Mouse (Mus musculus): ENCODE measurements at regions not wholly inside any gene's neighbourhood (a gene's known extent, or its start where the extent isn't known, plus 50 kb on each side); places are given as distances from the start of the nearest gene placed in this dataset.

DNA sequence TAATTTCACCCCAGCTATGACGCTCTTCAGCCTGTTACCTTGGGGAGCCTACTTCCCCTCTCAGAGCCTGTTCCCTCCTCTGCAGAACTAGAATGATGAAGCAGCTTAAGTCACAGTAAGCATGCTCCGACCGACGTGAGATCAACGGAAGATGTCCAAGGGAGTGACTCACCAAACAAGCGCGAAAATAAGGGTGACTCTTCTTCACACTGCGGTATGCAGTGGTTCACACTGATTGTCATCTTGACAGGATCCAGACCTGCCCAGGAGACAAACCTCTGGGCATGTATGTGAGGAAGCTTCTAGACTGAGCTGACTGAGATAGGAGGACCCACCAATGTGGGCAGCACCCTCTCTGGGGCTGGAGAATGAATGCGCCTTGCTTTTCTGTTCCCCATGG is 116.3 kb upstream of the Tpm1 start:
- in situ Hi-C loops (cut with MboI, MseI): no loop called here

DNA sequence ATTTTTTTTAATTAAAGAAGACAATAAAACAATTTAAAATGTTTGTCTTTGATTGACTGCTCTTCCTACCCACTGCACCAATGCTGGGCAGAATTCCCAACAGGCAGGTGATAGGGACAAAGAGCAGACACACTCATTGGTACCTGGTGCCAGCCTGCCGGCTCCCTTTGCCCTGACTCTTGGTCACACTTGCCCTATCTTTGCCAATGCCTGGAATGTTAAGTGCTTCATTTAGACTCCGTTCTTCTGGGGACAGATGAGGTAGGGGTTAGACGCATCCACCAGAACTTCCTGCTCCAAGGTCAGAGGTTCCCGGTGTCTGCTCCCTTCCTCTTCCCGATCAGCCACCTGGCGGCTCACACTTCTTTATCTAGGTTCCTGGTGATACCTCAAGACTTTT is 114.5 kb upstream of the Tpm1 start:
- in situ Hi-C loops (cut with MboI, MseI): no loop called here

DNA sequence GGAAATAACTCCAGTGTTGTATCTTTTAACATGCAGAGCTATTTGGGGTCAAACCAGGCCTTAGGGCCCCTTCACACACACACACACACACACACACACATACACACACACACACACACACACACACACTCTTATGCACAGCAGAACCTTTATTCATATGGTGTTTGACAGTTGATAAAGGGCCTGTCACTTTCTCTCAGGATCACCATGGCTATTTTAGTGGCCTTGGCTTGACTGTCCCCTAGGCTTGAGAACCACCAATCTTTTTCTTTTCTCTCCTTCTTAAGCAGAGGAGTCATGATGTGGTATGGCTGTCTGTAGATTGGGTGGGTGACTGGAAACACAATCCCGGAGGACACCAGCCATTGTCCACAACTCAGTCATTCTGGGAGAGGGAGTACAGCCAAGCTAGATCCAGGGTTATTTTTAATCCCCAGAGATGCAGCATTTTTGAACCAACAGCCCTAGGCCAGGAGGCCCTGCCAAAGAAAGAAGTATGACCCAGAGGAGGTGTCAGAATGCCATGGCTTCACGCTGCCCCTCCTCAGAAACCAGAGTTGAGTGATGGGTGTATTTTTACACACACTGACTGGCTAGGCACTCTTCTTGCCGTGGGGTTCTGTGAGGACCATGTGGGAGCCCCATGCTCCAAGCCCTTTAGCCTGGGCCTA is 111.7 kb upstream of the Tpm1 start:
- in situ Hi-C loops (cut with MboI, MseI): no loop called here

DNA sequence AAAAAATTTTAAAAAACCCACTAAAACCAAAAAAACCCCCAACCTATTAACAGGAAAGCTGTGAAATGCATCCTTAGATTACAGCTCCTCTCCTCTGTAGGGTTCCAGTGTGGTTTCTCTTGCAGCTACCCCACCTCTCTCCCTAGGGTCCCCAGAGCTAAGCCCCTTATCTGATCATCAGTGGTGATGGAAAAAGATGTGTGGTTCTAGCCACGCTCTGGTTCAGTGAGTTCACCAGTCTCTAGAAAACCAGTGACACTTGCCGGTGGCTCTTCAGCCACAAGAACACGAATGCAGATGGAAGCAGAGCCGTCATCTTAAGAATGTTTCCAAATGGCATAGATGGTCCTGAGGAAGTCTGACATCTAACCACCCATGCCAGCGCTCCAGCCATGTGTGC is 111.1 kb upstream of the Tpm1 start:
- in situ Hi-C loops (cut with MboI, MseI): no loop called here

DNA sequence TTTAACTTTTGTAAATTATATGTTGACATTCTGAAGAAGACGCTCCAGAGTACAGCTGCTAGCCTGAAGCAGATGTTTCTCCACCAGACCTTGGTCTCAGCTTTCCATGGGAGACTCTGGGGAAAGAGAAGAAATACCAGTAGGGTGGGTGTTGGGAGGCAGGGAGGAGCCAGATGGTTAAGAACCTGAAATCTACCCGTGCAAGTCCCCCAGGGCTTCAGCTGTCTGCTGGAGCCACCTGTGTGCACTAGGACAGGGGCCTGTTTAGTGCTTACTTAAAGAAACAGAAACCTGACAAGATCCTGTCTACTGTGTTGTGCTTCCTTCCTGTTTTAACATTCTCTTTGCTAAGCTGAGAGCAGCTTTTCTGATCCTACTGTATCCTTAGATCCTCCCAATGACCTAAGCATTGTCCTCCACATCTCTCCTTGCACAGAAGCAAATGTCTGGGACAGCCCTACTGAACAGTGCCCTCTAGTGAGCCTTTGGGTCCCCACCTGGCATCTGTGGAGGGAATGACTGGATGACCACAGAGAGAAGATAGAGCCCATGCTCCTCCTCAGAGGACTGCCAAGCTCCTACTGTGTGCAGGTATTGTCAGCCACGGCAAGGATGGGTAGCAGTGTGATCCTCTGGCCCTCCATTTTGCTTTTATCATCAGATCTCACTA is 107.5 kb upstream of the Tpm1 start:
- in situ Hi-C loops (cut with MboI, MseI): no loop called here

DNA sequence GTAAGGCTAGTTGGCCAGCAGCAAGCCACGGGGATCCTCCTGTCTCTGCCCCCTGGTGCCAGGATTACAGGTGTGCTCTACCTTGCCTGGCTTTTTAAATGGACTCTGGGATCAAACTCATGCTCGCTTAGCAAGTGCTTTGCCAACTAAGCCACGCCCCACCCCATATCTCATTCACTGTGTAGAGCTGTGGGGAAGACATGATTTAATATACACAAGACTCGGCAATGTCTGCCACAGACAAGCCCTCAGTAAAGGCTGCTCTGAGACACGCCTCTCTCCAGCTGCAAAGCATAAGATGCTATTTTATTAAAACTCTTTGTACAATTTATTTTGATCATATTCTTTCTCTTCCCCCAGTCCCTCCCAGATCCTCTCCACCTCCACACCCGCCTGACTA is 104.9 kb upstream of the Tpm1 start:
- in situ Hi-C loops (cut with MboI, MseI): no loop called here

DNA sequence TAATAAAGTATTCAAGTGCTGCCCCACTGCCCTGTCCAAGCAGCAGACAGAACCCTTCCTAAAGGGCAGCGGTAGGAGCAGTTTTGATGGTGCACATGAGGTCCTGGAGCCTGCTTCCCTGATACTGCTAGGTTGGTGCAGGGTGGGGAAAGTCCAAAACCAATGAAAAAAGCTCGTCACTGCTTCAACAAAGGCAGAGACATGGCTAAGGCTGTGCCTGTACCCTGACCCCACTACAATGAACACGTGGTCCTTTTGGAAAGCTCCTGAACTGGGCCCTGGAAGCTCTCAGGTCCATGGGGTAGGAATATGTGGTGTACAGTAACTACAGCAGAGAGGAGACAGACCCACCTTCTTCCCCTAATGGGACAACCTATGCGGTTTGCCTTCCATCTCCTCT is 104.1 kb upstream of the Tpm1 start:
- in situ Hi-C loops (cut with MboI, MseI): no loop called here

DNA sequence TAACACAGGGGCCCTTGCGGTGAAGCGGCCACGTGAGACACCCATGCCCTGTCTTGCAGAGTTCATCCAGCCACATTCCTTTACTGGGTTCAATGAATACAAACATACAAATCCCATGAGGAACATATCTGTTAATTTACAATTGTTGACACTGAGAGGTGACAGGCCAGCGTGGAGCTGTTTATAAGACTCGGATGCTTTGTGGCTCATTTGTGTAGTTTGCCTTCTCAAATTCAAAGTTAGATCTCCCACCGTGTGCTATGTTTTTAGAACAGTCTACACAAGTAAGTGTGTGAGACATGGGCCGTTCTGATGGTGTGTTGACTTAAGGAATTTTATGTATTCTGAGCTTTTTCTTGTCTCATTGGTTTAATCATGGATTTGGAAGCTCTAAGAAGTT is 98.5 kb upstream of the Tpm1 start:
- in situ Hi-C loops (cut with MboI, MseI): no loop called here

DNA sequence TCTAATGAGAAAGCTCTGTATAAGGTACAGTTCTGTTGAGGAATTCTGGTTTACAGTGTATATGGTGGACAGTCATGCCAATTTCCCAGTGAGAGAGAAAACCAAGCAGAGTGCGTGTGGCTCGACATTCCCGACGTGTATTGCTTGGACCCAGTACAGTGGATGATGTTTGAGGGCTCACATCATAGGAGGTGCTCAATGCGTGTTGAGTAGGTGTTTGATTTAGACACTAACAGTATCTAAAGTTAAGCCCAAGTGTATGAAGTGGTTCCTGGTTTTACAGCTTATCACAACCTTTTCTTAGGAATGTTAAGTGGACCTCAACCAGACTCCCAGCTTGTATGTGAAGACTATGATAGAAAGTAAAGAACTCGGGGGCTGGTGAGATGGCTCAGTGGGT is 96.2 kb upstream of the Tpm1 start:
- in situ Hi-C loops (cut with MboI, MseI): no loop called here

DNA sequence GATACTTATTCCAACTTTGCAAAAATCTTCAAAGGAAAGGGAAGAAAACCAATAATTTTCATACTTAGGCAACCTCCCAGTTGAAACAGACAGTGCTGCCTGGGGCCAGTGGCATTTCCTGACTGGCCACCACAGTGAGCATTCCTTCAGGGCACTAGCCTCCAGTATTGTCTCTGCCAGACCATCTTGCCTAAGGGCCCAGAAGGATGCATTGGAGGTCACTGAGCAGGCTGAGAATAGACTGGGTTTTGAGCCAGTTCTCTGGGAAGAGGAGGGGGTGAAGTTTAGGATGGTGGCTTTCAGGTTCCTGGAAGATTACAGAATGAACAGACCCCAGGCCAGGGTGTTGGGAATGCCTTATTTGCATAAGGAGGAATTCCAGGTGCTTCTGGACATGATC is 95.3 kb upstream of the Tpm1 start:
- in situ Hi-C loops (cut with MboI, MseI): no loop called here

DNA sequence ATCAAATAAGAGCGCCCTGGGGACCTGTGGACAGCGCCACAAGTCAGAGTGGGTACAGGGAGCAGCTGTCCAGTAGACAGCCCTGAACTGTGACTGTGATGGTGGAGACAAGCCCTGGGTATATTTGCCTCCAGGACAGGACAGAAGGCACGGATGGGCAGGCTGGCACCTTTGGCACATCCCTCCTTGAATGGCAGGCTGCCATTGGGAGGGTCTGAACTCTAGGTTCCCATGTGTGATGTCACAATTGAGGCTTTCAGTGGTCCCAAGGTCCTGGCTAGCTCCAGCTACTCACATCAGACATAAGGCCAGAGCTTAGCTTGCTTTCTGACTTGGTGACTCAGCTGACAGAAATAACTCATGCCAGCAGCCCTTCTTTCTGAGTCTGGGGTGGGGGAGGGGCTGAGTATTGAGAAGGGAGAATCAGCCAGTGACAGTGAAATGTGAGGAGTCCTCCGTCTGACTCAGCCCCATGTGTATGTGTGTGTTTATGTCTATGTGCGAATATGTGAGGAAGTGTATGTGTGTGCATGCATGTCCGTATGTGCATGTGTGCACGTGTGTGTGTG is 91.2 kb upstream of the Tpm1 start:
- in situ Hi-C loops (cut with MboI, MseI): no loop called here

DNA sequence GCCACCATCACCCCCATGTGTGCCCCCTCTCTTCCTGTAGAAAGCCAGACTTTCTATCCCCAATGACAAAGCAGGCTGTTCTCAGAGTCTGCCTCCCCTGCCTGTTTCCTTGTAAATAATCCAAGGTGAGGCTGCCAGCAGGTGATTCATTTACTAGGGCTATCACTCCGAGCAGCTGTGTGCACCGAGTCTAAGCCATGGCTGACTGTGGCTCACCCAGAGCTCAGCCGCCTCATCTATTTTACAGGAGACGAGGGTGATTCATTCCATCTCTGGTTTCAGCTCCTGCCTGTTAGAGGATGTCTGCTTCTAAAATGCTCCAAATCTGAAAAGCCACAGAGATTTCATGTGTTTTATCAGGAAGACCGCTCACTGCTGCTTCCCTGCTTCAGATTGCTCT is 88.5 kb upstream of the Tpm1 start:
- in situ Hi-C loops (cut with MboI, MseI): no loop called here

DNA sequence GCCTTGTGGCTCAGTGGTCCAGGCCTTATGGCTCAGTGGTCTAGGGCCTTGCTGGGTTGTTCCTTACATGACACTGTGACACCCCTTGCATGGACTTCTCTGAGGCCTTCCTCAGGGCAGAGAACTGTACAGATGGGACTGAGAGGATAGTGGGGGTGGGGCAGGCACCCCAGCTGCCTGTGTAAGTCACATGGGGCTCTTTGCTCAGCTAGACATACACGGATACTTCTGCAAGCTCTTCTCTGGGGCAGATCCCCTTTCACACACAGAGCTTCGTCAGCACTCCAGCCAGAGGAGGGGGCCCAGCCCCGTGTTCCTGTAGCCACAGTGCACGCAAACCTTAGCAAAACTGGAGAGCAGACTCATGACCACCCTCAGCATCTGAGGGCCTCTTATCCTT is 87.9 kb upstream of the Tpm1 start:
- in situ Hi-C loops (cut with MboI, MseI): no loop called here

DNA sequence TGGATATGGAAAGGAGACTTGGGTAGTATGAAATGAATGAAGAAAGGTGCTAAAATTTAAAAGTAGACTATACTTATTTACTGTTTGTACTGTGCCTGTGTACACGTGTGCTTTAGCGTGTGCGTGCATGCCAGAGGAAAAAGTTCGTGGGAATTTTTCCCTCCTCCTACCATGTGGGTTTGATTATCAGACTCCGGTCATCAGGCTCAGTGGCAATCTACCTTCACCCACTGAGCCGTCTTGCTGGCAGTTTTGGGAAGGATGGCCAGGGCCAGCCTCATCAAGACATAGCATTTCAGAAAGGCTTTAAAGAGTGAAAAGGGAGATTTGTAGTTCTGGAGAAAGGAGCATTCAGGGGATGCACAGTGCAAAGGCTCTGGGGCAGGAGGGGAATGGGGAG is 87.0 kb upstream of the Tpm1 start:
- in situ Hi-C loops (cut with MboI, MseI): no loop called here

DNA sequence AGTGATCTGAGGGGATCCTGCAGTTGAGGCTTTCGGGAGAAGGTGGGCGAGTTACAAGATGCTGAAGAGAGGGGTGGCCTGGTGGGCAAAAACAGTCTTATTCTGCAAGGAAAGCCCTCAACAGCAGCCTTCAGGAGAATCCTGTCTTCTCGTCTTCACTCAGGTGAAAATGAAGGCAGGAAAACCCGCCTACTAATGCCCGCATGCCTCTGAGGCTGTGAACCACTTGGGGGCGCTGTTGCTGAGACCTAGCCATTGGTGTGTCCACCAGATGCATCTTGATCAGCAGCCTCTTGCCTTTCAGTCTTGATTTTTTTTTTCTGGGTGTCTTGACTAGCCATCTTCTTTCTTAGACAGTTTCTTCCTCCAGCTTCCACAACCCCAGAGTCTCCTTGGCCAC is 85.2 kb upstream of the Tpm1 start:
- in situ Hi-C loops (cut with MboI, MseI): no loop called here

DNA sequence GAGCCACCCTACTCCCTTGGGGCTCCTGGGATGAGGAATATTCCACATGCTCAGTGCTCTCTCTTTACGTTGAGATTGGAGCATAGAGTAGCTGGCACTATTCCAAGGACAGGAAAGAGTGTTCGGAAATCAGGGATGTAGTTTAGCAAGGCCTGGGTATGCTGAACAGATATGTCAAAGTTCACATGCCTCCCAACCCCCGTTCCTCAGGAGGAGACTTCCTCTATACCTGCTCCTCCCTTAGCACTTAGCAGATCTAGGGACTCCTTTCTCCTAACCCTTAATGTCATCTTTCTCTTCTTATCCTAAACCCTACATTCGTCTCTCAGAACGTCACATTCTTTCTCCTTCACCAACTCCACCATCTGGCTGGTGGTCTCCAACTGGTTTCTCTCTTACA is 83.2 kb upstream of the Tpm1 start:
- in situ Hi-C loops (cut with MboI, MseI): no loop called here

DNA sequence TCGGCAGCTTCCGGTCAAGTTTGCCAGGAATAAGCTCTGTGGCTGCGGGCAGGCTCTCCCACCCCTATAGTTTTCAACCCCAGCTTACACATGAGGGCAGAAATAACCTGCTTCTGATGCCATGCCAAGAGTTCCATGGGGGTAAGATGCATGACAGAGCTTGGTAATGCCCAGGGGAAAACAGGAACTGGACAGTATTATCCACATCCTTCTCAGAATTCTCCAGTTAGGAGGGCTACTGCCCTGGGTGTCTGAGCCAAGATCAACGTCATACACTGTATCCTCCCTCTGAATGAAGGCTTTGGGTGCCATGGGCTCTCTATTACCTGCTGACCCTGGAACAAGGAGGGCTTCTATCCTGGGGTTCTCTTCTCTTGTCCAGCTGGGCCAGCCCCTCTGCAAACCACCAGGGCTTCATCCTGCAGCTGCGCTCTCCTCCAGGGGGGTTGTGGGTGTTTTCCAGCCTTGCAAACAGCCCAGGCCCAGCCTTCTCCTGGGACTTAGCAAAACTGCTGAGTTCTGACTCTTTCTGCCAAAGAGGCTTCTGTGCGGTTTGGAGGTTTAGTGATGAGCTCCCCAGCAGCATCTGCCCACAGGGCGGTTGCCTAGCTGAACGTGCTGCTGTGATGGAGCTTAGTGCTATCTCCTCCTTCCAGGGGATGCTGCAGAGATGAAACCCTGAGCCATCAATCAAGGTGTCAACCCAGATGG is 81.7 kb upstream of the Tpm1 start:
- in situ Hi-C loops (cut with MboI, MseI): no loop called here

DNA sequence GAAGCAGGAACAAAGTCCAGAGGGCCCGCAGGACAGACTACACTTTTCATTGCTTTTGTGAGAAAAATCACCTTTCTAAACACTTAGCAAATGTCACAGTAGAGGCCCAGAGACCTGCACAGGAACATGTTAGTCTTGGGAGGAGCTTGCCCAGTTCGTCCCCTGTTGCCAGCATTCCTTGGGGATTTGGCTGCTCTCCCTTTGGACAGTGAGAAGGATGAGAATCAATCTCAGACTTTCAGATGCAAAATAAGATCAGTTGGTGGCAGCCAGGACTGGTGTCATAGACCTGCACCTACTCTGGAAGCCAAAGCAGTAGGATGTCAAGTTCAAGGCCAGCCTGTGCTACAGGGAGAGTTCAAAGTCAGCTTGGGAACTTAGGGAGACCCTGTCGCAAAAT is 80.7 kb upstream of the Tpm1 start:
- in situ Hi-C loops (cut with MboI, MseI): no loop called here

DNA sequence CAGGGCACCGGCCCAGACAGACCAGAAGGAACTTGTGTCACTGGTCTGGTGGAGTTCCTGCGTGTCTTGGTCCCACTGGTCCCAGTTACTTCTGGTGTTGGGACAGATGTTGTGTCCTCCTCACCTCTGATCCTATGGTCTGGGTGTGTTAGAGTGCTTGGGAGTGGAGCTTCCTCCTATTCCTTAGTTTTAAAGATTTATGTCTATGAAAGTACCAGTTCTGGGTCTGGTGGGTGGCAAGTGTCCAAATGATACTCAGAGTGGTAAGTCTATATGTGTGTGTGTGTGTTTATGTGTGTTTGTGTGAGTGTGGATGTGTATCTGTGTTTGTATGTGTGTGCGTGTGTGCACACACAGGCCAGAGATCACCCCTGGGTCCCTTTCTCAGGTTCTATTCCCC is 79.9 kb upstream of the Tpm1 start:
- in situ Hi-C loops (cut with MboI, MseI): no loop called here

DNA sequence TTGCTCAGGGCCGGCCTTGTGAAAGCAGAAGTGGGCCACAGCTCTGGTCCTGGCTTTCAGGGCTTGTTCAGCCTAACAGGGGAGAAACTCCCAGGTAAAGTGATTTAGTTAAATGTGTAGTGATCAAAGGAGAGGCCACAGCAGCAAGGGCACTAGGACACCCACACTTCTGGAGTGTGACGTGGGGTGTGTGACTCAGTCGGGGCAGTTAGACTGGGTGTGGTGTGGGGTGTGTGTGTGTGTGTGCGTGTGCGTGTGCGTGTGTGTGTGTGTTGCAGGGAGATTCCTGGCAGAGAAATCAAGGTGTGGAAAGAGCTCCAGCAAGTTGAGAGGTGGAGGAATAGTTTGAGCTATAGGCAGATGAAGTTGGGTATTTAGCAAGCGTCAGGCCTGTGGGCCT is 72.5 kb upstream of the Tpm1 start:
- in situ Hi-C loops (cut with MboI, MseI): no loop called here

DNA sequence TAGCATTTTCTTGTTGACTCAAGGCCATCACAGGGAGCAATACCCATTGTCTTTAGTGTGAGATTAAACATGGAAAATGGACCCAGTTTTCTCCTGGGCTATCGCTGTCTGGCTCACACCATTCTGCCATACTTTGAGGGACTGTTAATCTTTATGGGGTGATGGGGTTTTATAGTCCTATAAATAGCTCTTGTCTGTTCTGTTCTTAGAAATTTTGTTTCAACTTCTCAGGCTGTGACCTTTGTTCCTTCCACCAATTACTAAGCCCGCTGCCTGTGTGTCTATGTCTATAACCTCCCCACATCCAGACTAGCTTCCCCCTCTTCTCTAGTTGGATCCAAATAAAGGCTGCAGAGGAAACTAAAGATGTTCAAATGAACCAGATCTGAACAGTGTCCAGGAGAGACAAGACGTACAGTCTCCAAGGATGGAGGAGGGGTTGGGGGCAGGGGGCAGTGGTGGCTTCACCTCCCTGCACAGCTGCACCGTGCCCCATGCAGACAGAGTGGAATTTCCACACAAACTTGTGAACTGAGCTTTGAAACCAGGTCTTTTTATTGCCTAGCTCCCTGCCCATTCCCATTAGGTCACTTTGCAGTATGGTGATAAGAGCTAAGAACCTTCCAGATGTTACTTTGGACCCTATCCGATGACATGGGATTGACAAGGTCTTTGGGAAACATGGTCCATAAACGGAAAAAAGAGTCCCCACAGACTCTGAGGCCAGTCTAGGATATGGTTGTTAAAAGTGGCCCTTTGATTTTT is 69.9 kb upstream of the Tpm1 start:
- in situ Hi-C loops (cut with MboI, MseI): no loop called here

DNA sequence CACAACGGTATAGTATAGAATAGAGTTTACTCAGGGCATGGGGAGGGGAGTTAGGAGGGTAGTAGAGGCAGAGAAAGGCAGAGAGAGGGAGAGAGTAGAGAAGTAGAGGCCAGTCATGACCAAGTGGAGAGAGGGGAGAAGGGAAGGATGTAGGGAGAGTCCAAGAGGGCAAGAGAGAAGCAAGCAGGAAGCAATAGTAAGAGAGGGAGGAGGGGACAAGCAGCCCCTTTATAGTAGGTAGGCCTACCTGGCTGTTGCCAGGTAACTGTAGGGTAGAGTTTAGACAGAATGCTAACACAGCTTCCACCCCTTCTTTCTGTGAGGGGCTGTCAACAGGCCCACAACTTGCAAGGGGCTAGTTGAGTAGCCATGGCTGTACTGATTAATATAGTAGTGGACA is 69.2 kb upstream of the Tpm1 start:
- in situ Hi-C loops (cut with MboI, MseI): no loop called here
